Mouse (Mus musculus): ENCODE measurements around the gene Serinc2.

Serinc2 gene

DNA sequence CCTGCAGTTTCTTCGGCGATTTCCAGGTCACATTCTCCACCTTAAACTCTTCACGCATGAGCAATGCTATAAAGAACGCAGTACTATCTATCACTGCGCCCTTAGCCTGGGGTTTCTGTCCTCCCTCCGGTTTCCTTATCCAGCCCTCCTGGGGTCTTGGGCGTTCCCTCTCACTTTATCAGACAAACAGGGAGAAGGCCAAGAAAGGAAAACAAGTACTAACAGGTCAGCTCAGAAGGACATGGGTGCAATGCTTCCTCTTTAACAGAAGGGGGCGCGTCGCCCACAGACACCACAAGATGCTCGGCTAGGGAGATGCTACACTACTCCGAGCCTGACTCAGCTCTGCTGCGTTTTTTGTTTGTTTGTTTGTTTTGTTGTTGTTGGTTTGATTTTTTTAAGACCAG is 18.1 kb upstream of the Serinc2 start:
- no peak for DNase-seq (ENCODE audit: low spot score)

DNA sequence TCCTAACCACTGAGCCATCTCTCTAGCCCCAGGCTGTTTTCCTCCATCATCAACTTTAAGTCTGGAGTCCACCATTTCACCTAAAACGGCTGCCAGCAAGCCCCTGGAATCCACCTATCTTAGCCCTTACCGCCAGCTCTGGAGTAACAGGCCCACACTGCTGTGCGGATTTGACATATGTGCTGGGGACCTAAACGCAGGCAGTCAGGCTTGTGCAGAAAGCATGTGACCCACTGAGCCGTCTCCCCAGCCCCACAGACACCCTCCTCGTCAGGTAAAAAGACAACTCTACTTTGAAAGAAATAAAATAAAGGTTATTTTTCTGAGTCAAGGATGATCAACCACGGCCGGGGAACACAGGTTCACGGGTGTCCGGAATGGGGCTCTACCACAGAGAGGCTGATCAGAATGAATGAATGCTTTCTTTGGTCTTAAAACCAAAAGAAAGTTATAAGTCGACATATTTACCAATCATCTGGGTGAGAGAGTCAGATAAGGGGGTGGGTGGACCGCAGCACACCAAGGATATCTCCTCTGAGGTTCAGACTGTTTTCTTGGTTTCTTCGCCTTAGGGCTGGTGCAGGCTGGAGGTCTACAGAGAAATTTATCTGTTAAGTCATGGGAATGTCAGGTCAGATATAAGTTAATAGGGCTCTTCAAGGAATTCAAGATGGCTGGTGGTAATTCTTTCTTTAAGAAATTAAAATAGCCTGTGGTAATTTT is 17.4 kb upstream of the Serinc2 start:
- DNase-seq (ENCODE audit: low spot score), result no peak

DNA sequence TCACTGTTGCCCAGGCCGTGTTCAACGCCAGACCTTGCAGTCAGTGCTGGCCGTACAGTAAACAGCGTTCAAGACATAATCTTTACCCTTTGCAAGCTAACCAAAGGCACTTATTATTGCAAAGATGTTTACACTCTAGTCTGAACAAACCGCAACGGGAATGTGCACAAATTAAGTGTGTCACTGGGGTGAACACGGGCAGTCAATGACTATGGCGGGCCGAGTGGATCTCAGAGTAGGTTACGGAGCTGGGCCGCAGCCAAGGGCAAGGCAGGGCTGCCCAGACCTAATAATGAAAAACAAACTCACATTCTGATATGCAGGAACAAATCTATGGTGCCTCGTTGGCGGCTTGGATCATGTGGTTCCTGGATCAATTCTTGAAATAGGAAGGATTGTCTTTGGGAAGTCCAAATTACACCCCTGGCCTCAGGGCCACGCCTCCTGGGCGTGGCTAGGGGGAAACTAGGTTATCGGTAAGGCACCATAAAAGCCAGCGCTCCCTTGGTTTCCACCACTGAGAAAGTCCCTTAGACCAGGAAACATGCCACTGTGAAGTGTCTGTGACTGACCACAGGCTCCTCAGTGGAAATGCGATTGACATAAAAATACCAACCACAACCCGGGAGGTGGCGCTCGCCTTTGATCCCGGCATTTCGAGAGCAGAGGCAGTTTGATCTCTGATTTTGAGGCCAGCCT is 16.2 kb upstream of the Serinc2 start:
- peak; percentile 64 for DNase-seq (ENCODE audit: low spot score)

DNA sequence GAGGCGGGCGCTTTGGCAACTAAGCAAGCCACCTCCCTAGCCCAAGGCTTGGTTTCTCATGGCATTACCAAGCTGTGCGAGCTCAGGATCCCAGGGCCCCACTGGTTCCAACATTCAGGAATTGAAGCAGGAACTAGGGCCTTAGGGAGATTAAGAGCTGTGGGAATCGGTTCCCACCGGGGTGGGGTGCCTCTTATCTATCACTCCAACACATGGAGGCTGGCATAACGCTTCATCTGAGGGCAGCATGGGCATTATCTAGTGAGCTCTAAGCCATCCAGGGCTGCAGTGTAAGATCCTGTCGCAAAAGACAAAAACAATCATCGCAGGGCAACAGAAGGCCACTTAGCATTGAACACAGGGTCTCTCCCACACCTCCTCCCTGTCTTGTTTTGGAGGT is 15.5 kb upstream of the Serinc2 start:
- no peak for DNase-seq (ENCODE audit: low spot score)

DNA sequence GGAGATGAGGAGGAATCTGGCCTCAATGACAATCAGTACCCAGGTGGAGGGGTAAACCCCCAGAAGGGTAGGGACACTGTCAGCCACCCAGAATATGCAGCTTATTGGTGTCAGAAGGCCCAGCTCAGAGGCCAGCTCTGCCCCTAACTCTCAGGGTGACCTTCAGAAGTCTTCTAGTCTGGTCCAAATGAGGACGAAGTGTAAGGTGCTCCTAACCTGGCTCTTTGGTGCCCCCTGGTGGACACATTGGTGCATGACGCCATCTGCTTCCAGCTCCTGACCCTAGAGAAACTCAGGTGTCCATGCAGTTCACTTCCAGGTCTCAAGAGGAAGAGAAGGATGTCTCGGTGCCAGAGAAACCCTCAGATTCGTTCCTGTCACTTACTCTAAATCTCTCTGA is 13.3 kb upstream of the Serinc2 start:
- DNase-seq (ENCODE audit: low spot score), result peak; percentile 90

DNA sequence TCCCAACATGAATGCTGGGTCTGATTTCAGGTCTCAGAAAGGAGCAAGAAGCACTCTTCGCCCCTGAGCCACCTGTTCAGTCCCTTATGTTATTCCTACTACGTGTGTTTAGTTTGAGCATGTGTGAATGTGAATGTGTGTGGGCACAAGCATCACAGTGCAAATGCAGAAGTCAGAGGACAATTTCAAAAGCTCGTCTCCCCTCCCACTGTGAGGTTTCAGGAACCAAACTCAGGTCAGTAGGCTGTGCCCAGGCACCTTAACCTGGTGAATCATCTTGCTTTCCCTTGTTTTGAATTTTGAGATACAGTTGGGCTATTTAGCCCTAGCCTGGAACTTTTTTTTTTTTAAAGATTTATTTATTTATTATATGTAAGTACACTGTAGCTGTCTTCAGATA is 10.8 kb upstream of the Serinc2 start:
- no peak for DNase-seq (ENCODE audit: low spot score)

DNA sequence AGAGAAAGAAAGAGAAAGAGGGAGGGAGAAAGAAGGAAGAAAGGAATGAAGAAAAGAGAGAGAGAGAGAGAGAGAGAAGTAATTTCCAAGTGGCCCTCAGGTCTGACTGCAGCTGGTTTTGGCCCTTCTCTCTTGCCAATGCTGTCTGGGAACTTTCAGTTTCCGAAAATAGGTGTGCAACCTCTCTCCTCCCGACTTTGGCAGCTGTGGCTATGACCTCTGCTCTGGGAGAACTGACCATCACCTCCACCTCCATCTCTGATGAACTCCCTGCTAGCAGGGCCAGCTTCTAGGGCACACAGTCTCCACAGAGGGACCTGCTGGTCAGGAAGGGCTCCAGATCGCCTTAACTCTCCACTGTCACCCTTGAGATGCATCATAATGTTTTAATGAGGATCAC is 7.5 kb upstream of the Serinc2 start:
- DNase-seq (ENCODE audit: low spot score), result no peak

DNA sequence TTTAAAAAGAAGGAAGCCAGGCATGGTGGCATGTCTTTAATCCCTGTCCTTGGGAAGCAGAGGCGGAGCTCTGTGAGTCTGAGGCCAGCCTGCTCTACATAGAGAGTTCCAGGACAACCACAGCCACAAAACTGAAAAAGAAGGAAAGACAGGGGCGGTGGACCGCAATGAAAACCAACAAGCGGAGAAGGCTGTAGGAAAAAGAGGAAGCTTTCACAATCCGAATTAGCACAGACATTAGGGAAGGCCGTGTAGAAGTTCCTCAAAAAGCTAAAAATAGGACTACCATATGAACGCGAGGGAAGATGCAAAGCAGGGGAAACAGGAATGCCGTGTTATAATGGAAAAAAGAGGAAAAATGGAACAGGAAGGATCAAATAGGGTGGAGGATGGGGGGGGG is 4.8 kb upstream of the Serinc2 start:
- no peak for DNase-seq (ENCODE audit: low spot score)

DNA sequence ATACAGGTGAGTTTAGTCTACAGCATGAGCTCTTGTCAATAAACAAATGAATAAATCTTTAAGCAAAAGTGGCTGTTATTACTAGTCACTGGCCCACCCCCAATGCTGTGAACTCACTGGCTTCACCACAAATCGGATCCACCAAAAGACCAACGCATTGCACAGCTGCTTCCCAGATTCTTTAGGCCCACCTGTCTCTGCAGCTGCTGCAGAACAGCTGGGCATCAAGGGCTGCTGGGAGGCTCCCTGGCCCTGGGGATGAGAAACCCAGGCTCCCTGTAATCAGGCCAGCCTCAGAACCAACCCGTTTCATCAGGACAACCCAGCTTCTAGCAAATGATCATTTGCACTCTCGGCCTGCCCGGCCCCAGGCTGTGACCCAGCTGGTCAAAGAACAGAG is 3.9 kb upstream of the Serinc2 start:
- DNase-seq (ENCODE audit: low spot score), result no peak

DNA sequence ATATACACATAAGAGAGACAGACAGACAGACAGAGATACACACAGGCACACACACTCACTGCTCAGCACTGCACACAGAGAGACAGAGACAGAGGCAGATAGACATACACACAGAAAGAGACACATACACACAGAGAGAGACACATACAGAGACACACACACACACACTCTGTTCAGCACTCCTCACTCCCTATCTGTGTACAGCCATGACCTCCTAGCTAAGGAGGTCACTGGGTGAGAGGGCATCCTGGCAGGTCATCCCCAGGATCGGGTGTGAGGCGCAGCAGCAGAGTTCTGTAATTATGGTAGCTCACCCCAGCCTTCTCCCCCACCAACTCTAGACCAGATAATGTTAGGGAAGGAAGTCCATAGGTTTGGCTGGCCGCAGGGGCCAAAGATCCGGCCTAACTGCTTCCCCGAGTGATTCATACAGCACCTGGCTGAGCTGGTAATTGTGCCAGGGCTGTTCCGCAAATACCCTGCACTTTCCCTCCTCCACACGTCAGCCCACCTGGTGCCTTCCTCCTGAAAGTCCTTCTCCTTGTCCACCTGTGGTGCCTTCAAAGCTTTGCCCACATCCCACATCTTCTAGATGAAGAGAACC is 2.3 kb downstream of the Serinc2 start:
- no peak for DNase-seq (ENCODE audit: low spot score)

DNA sequence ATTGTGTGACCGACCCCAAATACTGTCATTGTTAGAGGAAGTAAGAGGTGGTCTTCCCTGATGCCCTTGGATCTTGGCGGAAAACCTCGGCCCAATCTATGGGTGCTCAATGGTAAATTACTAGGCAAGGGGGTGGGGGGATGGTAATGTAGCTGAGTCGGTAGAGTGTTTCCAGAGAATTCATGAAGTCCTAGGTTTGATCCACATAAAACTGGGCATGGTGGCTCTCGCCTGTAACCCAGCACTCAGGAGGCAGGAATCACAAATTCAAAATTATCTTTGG is 3.2 kb downstream of the Serinc2 start:
- DNase-seq (ENCODE audit: low spot score), result no peak

DNA sequence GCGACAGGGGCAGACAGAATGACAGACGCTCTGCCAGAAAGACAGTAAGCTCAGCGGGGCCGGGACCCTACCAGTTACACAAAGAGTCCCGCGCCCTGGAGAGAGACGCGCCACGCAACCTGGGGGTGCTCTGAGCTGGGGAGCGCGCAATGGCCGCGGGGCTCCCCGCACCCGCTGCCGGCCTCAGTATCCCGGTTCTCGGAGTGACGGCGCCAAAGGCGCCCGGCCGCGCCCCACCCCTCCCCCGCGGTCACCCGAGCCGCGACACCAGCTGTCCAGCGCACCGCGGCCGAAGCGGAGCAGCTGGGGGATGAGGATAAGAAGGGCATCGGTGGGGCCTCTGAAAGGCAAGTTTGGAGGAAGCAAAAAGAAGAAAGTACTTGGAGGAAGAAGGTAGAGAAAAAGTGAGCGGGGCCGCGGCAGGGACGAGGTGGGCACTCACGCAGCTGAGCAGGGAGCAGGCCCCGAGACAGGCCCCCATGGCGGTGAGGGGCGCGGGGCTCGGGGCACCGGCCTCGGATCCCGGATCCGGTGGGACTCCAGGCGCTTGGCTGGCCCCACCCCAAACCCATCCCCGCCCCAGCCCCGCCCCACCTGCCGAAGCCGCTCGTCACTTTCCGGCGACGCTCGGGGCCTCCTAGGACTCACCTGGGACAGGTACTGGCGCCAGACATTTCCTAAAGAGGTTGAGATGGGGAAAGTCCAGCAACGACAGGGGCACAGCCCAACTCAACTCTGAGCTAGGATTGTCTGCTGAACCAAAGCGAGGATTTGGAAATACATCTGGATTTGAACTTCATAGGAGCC is 3.8 kb downstream of the Serinc2 start:
- no peak for DNase-seq (ENCODE audit: low spot score)

DNA sequence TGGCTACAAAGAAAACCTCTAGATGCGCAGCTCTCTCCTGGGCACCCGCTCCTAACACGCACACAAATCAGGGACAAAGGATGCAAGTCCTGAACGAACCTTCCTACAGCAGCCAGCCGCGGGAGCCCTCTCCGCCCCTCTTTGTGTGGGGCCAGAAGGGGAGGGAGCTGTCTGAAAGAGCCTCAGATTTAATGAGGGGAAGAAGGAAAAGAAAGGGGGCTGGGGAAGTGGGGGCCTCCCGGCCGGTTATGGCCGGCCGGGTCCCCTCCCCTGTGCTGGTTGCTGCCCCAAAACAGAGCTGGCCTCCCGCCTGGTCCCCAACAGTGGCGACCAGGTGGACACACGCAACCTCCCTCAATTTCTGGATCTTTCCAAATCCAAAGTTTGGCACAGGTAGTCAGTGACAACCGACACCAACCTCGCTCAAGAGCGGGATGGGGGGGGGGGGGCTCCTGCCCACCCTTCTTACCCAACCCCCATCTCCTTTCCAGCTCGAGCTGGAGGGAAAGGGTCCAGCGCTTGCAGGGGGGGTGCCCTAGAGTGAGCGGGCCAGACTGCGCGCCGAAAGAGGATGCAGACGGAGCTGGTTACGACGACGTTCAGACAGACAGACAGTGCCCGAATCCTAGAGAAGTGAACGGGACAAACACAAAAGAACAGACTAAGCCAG is 4.5 kb downstream of the Serinc2 start:
- DNase-seq (ENCODE audit: low spot score), result no peak

DNA sequence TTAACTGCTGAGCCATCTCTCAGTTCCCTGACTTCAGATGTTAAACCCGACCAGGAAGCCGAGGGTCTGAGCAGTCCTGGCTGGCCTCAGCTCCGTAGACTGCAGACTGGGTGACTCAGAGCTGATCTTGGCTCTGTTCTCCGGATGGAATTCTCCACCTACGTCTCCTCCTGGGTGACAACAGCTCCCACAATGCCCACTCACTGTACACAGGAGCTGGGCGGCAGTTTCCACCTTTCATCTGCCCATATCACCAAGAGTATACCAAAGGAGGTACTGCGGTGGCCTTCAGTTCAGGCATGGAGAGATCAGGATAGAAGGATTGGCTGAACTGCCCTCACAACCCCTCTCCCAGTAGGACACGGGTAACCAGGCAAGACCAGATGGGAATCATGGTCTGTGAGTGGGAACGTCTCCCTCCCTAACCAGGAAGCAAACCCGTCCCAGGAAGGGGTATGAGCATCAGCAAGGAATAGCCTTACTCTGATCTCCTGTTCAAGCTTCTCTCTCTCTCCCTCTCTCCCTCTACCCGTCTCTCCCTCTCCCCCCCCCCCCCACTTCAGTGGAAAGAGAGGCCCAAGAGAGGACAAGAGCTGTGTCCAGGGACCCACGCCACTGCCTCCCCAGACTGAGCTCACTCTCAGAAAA is 5.2 kb downstream of the Serinc2 start:
- DNase-seq (ENCODE audit: low spot score), result no peak

DNA sequence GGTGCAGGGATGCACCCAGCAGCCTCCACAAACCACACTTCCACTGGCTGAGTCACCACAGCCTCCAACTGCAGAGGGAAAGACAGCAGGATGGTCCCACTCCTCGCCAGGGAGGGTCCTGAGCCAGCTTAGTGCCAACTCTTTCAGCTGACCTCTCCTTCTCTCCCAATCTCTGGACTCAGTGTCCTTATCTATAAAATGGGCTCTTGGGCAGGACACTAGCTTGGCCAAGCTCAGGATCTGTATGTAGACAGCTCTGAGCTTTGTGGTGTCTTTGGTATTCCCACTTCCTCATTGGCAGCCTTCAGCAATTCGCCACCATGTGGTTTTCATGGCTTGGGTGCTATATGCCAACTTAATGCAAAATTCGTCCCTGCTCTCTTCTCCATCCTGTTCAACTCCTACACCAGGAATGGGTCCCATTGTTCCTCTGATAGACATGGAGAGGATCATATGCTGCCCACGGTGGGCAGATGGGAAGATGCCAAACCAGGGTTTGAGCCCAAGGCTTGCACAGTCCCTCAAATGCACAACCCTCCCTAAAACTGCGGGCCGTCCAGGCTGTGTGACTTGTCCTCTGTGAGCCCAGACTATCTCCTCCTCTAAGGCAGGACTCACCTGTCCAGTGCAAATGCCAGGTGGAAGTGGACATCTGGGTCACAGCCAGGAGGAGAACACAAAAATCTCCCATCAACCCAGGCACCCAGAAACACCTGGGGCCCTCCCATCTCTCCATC is 8.2 kb downstream of the Serinc2 start:
- DNase-seq (ENCODE audit: low spot score), result no peak

DNA sequence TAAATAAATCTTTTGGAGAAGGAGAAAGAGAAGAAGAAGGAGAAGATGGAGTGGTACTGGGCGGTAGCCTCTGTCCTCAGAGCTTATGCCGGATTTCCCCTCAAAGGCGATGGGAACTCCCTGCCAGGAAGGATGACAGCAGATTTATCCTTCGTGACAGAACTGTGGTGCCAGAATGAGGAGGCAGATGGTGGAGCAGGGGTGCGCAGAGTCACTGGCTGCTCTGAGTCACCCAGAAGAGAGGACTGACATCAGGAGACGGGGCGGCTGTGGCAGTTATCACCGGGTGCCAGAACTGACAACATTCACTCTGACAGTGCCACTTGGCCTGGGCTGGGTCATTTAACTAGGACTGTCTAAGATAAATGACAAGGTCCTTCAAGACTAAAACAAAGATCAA is 8.9 kb downstream of the Serinc2 start:
- no peak for DNase-seq (ENCODE audit: low spot score)

DNA sequence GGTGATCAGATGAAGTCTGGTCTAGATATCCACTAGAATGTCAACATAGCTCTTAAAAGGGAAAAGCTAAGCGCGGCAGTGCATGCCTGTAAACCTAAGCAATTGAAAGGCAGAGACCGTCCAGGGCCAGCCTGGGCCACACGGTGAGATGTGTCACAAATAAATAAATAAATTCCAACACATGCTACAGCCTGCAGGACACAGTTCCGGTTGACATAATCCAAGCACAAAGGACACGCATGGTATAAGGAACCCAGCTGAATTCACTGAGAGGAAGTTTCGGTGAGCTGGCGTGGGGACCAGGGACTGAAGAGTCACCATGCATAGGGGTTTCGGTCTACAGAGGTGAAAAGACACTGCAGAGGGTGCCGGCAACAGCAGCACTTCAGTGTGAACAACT is 10.3 kb downstream of the Serinc2 start:
- no peak for DNase-seq (ENCODE audit: low spot score)

DNA sequence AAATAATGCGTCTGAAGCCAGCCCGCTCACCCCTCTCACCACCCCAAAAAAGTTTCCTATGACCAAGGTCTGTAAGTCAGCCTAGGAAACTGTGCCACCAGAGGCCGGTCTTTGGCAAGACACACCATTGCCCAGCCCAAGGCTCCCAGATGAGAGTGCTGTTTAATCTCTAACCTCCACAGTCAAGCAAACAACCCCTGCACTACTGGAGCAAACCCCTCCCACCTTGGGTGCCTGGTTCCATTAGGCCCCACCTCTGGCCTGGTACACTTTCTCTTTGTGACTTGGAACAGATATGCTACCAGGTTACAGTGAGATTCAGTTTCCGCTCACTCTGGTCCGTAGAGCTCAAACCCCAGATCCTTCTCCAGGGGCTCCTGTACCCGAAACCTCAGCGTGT is 11.9 kb downstream of the Serinc2 start:
- no peak for DNase-seq (ENCODE audit: low spot score)

DNA sequence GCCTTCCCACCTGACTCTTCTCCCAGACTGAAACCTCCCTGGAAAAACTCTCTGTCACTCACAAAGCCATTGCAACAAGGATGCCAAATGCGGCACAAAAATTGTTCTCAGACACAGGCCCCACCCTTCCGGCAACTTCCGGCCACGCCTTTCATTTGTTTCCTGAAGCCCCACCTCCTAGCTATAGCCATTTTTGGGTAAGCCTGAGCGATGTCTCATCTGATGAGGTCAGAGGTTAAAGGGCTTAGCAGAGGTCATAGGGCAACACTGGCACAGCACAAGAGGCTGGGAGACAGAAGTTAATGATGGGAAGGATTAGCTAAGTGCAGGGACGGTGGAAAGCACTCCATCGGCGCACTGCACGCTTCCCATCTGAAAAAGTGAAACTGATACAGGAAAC is 12.4 kb downstream of the Serinc2 start:
- no peak for DNase-seq (ENCODE audit: low spot score)

DNA sequence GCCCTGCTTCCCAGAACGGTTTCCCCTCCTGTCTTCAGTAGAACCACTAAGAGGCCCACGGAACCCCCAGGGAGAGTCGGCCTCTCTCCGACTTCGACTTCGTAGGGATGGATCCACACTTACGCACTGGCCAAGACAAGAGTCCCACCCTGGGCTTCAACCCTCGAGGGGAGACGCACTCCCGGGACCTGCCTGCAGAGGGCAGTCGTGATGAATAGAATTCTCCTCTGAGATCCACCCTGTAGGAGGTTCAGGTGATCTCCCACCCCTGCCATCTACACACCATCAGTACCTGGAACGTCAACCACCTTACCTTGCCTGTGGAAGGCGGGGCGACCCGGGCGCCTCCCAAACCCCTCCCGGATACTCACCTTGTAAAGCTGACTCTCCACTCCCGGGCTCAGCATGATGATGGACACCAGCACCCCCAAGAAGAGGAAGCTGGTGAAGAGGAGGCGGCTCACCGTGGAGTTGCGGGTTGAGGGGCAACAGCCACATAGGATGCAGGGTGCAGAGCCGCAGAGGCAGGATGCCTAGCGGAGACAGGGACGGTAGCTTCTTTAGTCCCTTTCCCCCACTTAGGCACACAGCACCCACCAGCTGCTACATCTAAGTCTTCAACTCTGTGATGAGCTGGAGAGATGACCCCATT is 14.2 kb downstream of the Serinc2 start:
- DNase-seq (ENCODE audit: low spot score), result peak; percentile 86

DNA sequence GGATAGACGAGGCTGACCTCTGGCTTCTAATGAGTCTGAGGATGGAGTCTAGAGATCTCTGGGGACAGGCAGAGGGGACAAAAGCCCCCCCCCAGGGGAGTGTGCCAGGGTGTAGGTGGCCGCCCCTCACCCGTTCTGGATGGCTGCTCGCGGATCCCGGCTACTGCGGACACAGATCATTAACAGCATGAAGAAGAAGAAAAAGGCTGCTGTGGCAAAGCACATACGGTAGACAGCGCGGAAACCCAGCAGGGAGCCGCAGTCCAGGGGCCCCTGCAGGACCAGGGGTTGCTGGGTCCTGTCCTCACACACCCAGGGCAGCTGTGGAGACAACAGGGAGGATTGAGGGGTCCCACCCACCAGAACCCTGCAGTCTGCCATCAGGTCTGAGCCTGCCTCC is 14.9 kb downstream of the Serinc2 start:
- DNase-seq (ENCODE audit: low spot score), result no peak

Measured in testis, postnatal 10 days (tissue).